Mouse (Mus musculus) spleen, adult 2 months (tissue): Measurements from ENCODE around the gene Zfp618.

Source experiments
- CTCF ChIP-seq: fragments of 200-500 bp; IDR thresholded peaks from 2 replicates; pipeline ENCODE4 v1.5.1; 2011; ENCODE audit warnings: mild to moderate bottlenecking, inconsistent platforms; ENCODE audit not compliant: insufficient read depth, insufficient read length, insufficient replicate concordance; ENCODE audit errors: extremely low read depth
- POLR2A ChIP-seq: fragments of 200-500 bp; IDR thresholded peaks from 2 replicates; pipeline ENCODE4 v1.6.1; 2011; ENCODE audit warnings: low read depth, low read length, inconsistent platforms

- TF ChIP-seq POLR2A (no peak), CTCF (no peak)
Measured at GRCm38 (mm10) chr4:62941961-62942892, 23.1 kb upstream of the Zfp618 start.
